Mouse (Mus musculus): ENCODE results near the gene Sbf1.

Gene Sbf1

GRCm38 (mm10) chr15:89285004-89285403, 30.1 kb downstream of the Sbf1 start:
- DNase-seq (ENCODE audit: extremely low spot score, low read depth, low spot score), result no peak

GRCm38 (mm10) chr15:89284094-89284493, 31.0 kb downstream of the Sbf1 start:
- DNase-seq (ENCODE audit: extremely low spot score, low read depth, low spot score), result no peak

GRCm38 (mm10) chr15:89282546-89282945, 32.6 kb downstream of the Sbf1 start:
- no peak for DNase-seq (ENCODE audit: extremely low spot score, low read depth, low spot score)

GRCm38 (mm10) chr15:89277366-89277765, 37.7 kb downstream of the Sbf1 start:
- DNase-seq (ENCODE audit: extremely low spot score, low read depth, low spot score), result no peak

GRCm38 (mm10) chr15:89275497-89275896, 39.6 kb downstream of the Sbf1 start:
- DNase-seq (ENCODE audit: extremely low spot score, low read depth, low spot score), result no peak

- DNase-seq (ENCODE audit: extremely low spot score, low read depth, low spot score), result no peak
These were observed 50.6 kb downstream of the Sbf1 start for GRCm38 (mm10) chr15:89264485-89264884.

GRCm38 (mm10) chr15:89258997-89259396, 56.1 kb downstream of the Sbf1 start:
- DNase-seq (ENCODE audit: extremely low spot score, low read depth, low spot score), result no peak

GRCm38 (mm10) chr15:89255330-89255729, 59.8 kb downstream of the Sbf1 start:
- no peak for DNase-seq (ENCODE audit: extremely low spot score, low read depth, low spot score)

- DNase-seq (ENCODE audit: extremely low spot score, low read depth, low spot score), result no peak
These were observed 66.0 kb downstream of the Sbf1 start for GRCm38 (mm10) chr15:89249063-89249462.

- no peak for DNase-seq (ENCODE audit: extremely low spot score, low read depth, low spot score)
These were observed 74.1 kb downstream of the Sbf1 start for GRCm38 (mm10) chr15:89241025-89241424.

- DNase-seq (ENCODE audit: extremely low spot score, low read depth, low spot score), result no peak
These were observed 75.2 kb downstream of the Sbf1 start for GRCm38 (mm10) chr15:89239751-89240392.

Measured in hindlimb bud, embryonic 11.5 days (tissue).